Mouse (Mus musculus): ENCODE results near the gene Ndel1.

DNA sequence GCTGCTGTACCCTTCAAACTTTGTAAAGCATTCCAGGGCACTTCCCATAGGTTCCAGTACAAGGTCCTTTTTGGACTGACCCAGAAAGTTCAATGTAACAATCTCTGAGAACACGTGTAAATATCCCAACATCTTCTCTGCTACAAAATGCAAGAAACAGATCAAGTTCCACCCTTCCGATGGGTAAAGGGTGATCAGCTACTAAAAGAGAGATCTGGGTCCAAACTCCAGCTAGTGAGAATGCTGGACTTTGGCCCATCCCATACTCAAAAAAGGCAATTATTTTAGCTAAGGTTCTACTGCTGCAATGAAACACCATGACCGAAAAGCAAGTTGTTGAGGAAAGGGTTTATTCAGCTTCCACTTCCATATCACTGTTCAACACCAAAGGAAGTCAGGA lies 17.0 kb downstream of the Ndel1 start:
- TF ChIP-seq CTCF (IDR thresholded peaks at IDR 0.05; ENCODE audit: control insufficient read depth, insufficient read depth, insufficient read length), result no peak
- TF ChIP-seq USF1 (IDR thresholded peaks at IDR 0.05; ENCODE audit: low read depth), result no peak
- TF ChIP-seq CEBPB (IDR thresholded peaks at IDR 0.05; ENCODE audit: low read depth), result no peak
- no peak for TF ChIP-seq MYOG (IDR thresholded peaks at IDR 0.05; ENCODE audit: control insufficient read depth, extremely low read depth, insufficient read length)
- no peak for TF ChIP-seq MAX (IDR thresholded peaks at IDR 0.05)

Data from C2C12 (cell line).